Mouse (Mus musculus): ENCODE data around the gene Ugt1a10.

GRCm38 (mm10) chr1:88264869-88265240, 209.7 kb downstream of the Ugt1a10 start:
- TF ChIP-seq POLR2A (IDR thresholded peaks at IDR 0.05; ENCODE audit: control insufficient read depth, extremely low read depth, insufficient read depth, low read length, poor library complexity), result no peak
- TF ChIP-seq CTCF (IDR thresholded peaks at IDR 0.05; ENCODE audit: borderline replicate concordance, control insufficient read depth, extremely low read depth, insufficient read depth, low read length, poor library complexity), result no peak
